Mouse (Mus musculus) heart, embryonic 10.5 days (tissue): ENCODE results near the gene Ms4a7. TPM values are rescaled to one million over a fixed set of nuclear protein-coding genes. Genes with fewer than 3 reads are reported as not detected.
"Not testable (repeated sequence)": the region's sequence is repeated elsewhere in the genome, so short reads cannot be mapped to it uniquely, and the experiment has no call there.

Experiments
- DNase-seq: peaks from one replicate; pipeline ENCODE4 v3.0.0-alpha.2; 2017; ENCODE audit warnings: low spot score
- H3K27ac ChIP-seq: fragments of 300-500 bp; sonication (generic); 2 replicates; pipeline ENCODE4 v1.5.1; 2016; ENCODE audit warnings: mild to moderate bottlenecking
- H3K27me3 ChIP-seq: fragments of 300-500 bp; sonication (generic); 2 replicates; pipeline ENCODE4 v1.6.1; 2016; ENCODE audit warnings: mild to moderate bottlenecking; ENCODE audit not compliant: poor library complexity, insufficient read depth, severe bottlenecking
- H3K36me3 ChIP-seq: fragments of 300-500 bp; sonication (generic); 2 replicates; pipeline ENCODE4 v1.6.1; 2016; ENCODE audit warnings: mild to moderate bottlenecking, moderate library complexity
- H3K4me1 ChIP-seq: fragments of 300-500 bp; sonication (generic); 2 replicates; pipeline ENCODE4 v1.6.1; 2016; ENCODE audit warnings: mild to moderate bottlenecking
- H3K4me3 ChIP-seq: fragments of 300-500 bp; sonication (generic); 2 replicates; pipeline ENCODE4 v1.5.1; 2016; ENCODE audit warnings: mild to moderate bottlenecking, moderate library complexity
- H3K9me3 ChIP-seq: fragments of 300-500 bp; sonication (generic); 2 replicates; pipeline ENCODE4 v1.6.1; 2016; ENCODE audit warnings: mild to moderate bottlenecking, moderate library complexity
- WGBS: fragments of 180-500 bp; shearing (Covaris S2); methylation state at CpG from one replicate; pipeline ENCODE4 v1.1.7; 2016; 5-methylcytosine and 5-hydroxymethylcytosine counted together
- polyA plus RNA-seq: library from polyadenylated mRNA; unstranded; fragments of >200 nt; fragmentation: Nextera tagmentation; extraction: Ambion mirVana; gene quantifications from 2 replicates; pipeline ENCODE4 v1.2.1, GENCODE M21; 2016

The Ms4a7 gene
- polyA plus RNA-seq, 1 experiment from 2014 or later: not detected

- Histone ChIP-seq H3K4me3 (no peak within 1 kb of the TSS), H3K27me3 (no peaks in the 10 kb centered on the region), H3K36me3 (no peaks in the 10 kb centered on the region), H3K9me3 (no peaks in the 10 kb centered on the region), H3K4me1 (no peaks in the 10 kb centered on the region), H3K27ac (no peak within 1 kb of the TSS)
- WGBS: 81% methylated on average over 1 of the region's 1 CpGs
- DNase-seq: no peak
Measured at GRCm38 (mm10) chr19:11314354-11314753, 21.6 kb downstream of the Ms4a7 start, which contains the start of gene Ms4a14. TSS of gene Ms4a14 (minus strand) at chr19:11314454.

GRCm38 (mm10) chr19:11308888-11309287 lies 27.1 kb downstream of the Ms4a7 start:
- DNase-seq: no peak
- H3K27ac ChIP-seq: no peak overlapping the region
- no peaks in the 10 kb centered on the region for H3K36me3 ChIP-seq

GRCm38 (mm10) chr19:11299529-11299928 lies 36.4 kb downstream of the Ms4a7 start:
- not testable (repeated sequence) for H3K4me1 ChIP-seq, H3K27me3 ChIP-seq, H3K27ac ChIP-seq, H3K4me3 ChIP-seq, H3K9me3 ChIP-seq, DNase-seq, H3K36me3 ChIP-seq
- 51% methylated on average over 4 of the region's 4 CpGs for WGBS

More at GRCm38 (mm10) chr19:11308888-11309287, 27.1 kb downstream of the Ms4a7 start:
- H3K4me1 ChIP-seq: no peaks in the 10 kb centered on the region
- H3K27me3 ChIP-seq: no peaks in the 10 kb centered on the region
- no peaks in the 10 kb centered on the region for H3K9me3 ChIP-seq
- no peak overlapping the region for H3K4me3 ChIP-seq

- Histone ChIP-seq H3K4me1 (no peaks in the 10 kb centered on the region), H3K4me3 (no peak overlapping the region), H3K9me3 (no peaks in the 10 kb centered on the region), H3K36me3 (no peaks in the 10 kb centered on the region), H3K27ac (no peak overlapping the region), H3K27me3 (no peaks in the 10 kb centered on the region)
- 65% methylated on average over 2 of the region's 2 CpGs for WGBS
- no peak for DNase-seq
Measured at GRCm38 (mm10) chr19:11298939-11299338, 37.0 kb downstream of the Ms4a7 start.

GRCm38 (mm10) chr19:11293616-11294015 lies 42.3 kb downstream of the Ms4a7 start:
- not testable (repeated sequence) for H3K4me1 ChIP-seq, DNase-seq
- peak overlapping the region; percentile 55 for H3K4me3 ChIP-seq

GRCm38 (mm10) chr19:11292990-11293389 lies 43.0 kb downstream of the Ms4a7 start:
- H3K4me1 ChIP-seq: no peaks in the 10 kb centered on the region
- peak overlapping the region; percentile 77 for H3K27ac ChIP-seq
- no peaks in the 10 kb centered on the region for H3K27me3 ChIP-seq
- WGBS: 5% methylated on average over 12 of the region's 12 CpGs
- DNase-seq: peak; percentile 76
- peak overlapping the region; percentile 55 for H3K4me3 ChIP-seq
- no peaks in the 10 kb centered on the region for H3K36me3 ChIP-seq
- H3K9me3 ChIP-seq: no peaks in the 10 kb centered on the region

More at GRCm38 (mm10) chr19:11293616-11294015, 42.3 kb downstream of the Ms4a7 start:
- not testable (repeated sequence) for H3K36me3 ChIP-seq, H3K9me3 ChIP-seq, H3K27me3 ChIP-seq, H3K27ac ChIP-seq
- 4% methylated on average over 3 of the region's 3 CpGs for WGBS

GRCm38 (mm10) chr19:11283773-11284172 lies 52.2 kb downstream of the Ms4a7 start, which contains the start of gene Ms4a5:
TSS of gene Ms4a5 (minus strand) at chr19:11283873.
- Histone ChIP-seq H3K4me3 (no peak within 1 kb of the TSS), H3K27me3 (no peaks in the 10 kb centered on the region), H3K9me3 (no peaks in the 10 kb centered on the region), H3K4me1 (no peaks in the 10 kb centered on the region), H3K27ac (no peak within 1 kb of the TSS), H3K36me3 (no peaks in the 10 kb centered on the region)
- no peak for DNase-seq
- 88% methylated on average over 2 of the region's 2 CpGs for WGBS

- no peaks in the 10 kb centered on the region for H3K27me3 ChIP-seq
- no peak overlapping the region for H3K4me3 ChIP-seq
- no peak for DNase-seq
- H3K36me3 ChIP-seq: no peaks in the 10 kb centered on the region
- H3K4me1 ChIP-seq: no peaks in the 10 kb centered on the region
- WGBS: 86% methylated on average over 3 of the region's 3 CpGs
- no peaks in the 10 kb centered on the region for H3K9me3 ChIP-seq
- no peak overlapping the region for H3K27ac ChIP-seq
Measured at GRCm38 (mm10) chr19:11280223-11280622, 55.7 kb downstream of the Ms4a7 start.

- H3K27me3 ChIP-seq: no peaks in the 10 kb centered on the region
- DNase-seq: no peak
- H3K27ac ChIP-seq: no peak overlapping the region
- 70% methylated on average over 5 of the region's 5 CpGs for WGBS
- no peaks in the 10 kb centered on the region for H3K36me3 ChIP-seq
- H3K4me3 ChIP-seq: no peak overlapping the region
- no peaks in the 10 kb centered on the region for H3K4me1 ChIP-seq
- no peaks in the 10 kb centered on the region for H3K9me3 ChIP-seq
Measured at GRCm38 (mm10) chr19:11276431-11276830, 59.5 kb downstream of the Ms4a7 start.

Other genes starting within 250 kb of the Ms4a7 start
- gene 1700017D01Rik, start 205.3 kb downstream of the Ms4a7 start, polyA plus RNA-seq: not detected in 2 replicates
- not detected in 2 replicates for gene 1700025F22Rik, start 170.8 kb downstream of the Ms4a7 start, polyA plus RNA-seq
- gene Ms4a13, start 139.4 kb downstream of the Ms4a7 start, polyA plus RNA-seq: not detected in 2 replicates
- not detected in 2 replicates for gene Ms4a12, start 103.7 kb downstream of the Ms4a7 start, polyA plus RNA-seq
- gene Ms4a1, start 69.9 kb downstream of the Ms4a7 start, polyA plus RNA-seq: not detected in 2 replicates
- gene Ms4a5, start 52.3 kb downstream of the Ms4a7 start, polyA plus RNA-seq: not detected in 2 replicates
- not detected in 2 replicates for gene Ms4a14, start 21.7 kb downstream of the Ms4a7 start, polyA plus RNA-seq
- gene Ms4a4a, start 39.4 kb upstream of the Ms4a7 start, polyA plus RNA-seq: 0.17 and 0.33 TPM in 2 replicates
- gene Ms4a4c, start 68.6 kb upstream of the Ms4a7 start, polyA plus RNA-seq: not detected in 2 replicates
- gene Ms4a4b, start 107.4 kb upstream of the Ms4a7 start, polyA plus RNA-seq: not detected in 2 replicates
- gene Ms4a6c, start 133.2 kb upstream of the Ms4a7 start, polyA plus RNA-seq: 0.49 TPM in 1 of 2 replicates, not detected in the other
- gene Gm8369, start 149.8 kb upstream of the Ms4a7 start, polyA plus RNA-seq: not detected in 2 replicates
- 0.18 and 0.72 TPM in 2 replicates for gene Ms4a6b, start 180.4 kb upstream of the Ms4a7 start, polyA plus RNA-seq
- gene Ms4a4d, start 200.7 kb upstream of the Ms4a7 start, polyA plus RNA-seq: 1.0 and 1.1 TPM in 2 replicates